In genomic region chr12:31567535-31567934, GRCm38 (mm10) we compare ENCODE assay signal across 10 mouse cellular contexts. TPM values are rescaled to one million over a fixed set of nuclear protein-coding genes. Genes with fewer than 3 reads are reported as not detected.
DNase-seq lines count a peak whose midpoint lies in the region; ATAC-seq and TF ChIP-seq lines count a peak whose summit lies in the region.
"Not testable (repeated sequence)": the region's sequence is repeated elsewhere in the genome, so short reads cannot be mapped to it uniquely, and the experiment has no call there.
"Had no signal": no experiment of that assay in that cellular context is flagged by ENCODE, and none has a peak within 500 bp of the region (broad histone marks: within the 10 kb centered on the region; RNA-seq: fewer than 3 reads in every experiment).

No protein-coding gene starts in this region.

- not testable (repeated sequence) for TF ChIP-seq CTCF in layer of hippocampus, adult 2 months (conservative IDR thresholded peaks at IDR 0.05)

- DNase-seq in R1 (ENCODE audit: low read depth, low spot score) = peak; percentile 13
- not testable (repeated sequence) for DNase-seq in forebrain, embryonic 11.5 days (ENCODE audit: low spot score); layer of hippocampus, adult 2 months (ENCODE audit: low spot score in 2 of 2)
- peak; percentile 42 to 62 for DNase-seq in lung, adult 18-20 months

- not testable (repeated sequence) for H3K9ac ChIP-seq in forebrain, embryonic 11.5 days (ENCODE audit: low read length); heart, embryonic 16.5 days (ENCODE audit: low read length); midbrain, embryonic 13.5 days (replicated peaks); stomach, embryonic 14.5 days (replicated peaks; ENCODE audit: low read depth, low read length)
- H3K9ac ChIP-seq in intestine, embryonic 16.5 days (ENCODE audit: low read depth, low read length) = peak overlapping the region; percentile 37; the same call in 1 of the 2 replicates

- H3K27me3 ChIP-seq in forebrain, embryonic 11.5 days (ENCODE audit: control insufficient read depth, insufficient read depth, low read length); heart, embryonic 16.5 days (ENCODE audit: control insufficient read depth, insufficient read depth, low read length); intestine, embryonic 16.5 days (replicated peaks; ENCODE audit: control insufficient read depth, insufficient read depth, low read length); midbrain, embryonic 13.5 days; stomach, embryonic 14.5 days (ENCODE audit: control insufficient read depth, insufficient read depth, low read length): not testable (repeated sequence)

- not testable (repeated sequence) for H3K36me3 ChIP-seq in forebrain, embryonic 11.5 days (ENCODE audit: control insufficient read depth, insufficient read depth, low read length); heart, embryonic 16.5 days (ENCODE audit: control insufficient read depth, insufficient read depth); intestine, embryonic 16.5 days (ENCODE audit: control insufficient read depth, insufficient read depth, low read length); midbrain, embryonic 13.5 days; stomach, embryonic 14.5 days (ENCODE audit: control insufficient read depth, insufficient read depth, low read length)

- not testable (repeated sequence) for H3K9me3 ChIP-seq in forebrain, embryonic 11.5 days (ENCODE audit: control insufficient read depth, low read length); heart, embryonic 16.5 days (replicated peaks; ENCODE audit: control insufficient read depth, low read length); intestine, embryonic 16.5 days (ENCODE audit: control insufficient read depth, low read length); midbrain, embryonic 13.5 days; stomach, embryonic 14.5 days (ENCODE audit: control insufficient read depth, low read depth, low read length)

- not testable (repeated sequence) for H3K27ac ChIP-seq in forebrain, embryonic 11.5 days (ENCODE audit: low read depth, low read length); heart, embryonic 16.5 days (ENCODE audit: low read length); intestine, embryonic 16.5 days (ENCODE audit: low read length); layer of hippocampus, adult 2 months; midbrain, embryonic 13.5 days; stomach, embryonic 14.5 days (ENCODE audit: low read length)

- WGBS in forebrain, embryonic 11.5 days = 27% methylated on average over 10 of the region's 10 CpGs
- 35% methylated on average over 10 of the region's 10 CpGs for WGBS in heart, embryonic 16.5 days
- 20% methylated on average over 10 of the region's 10 CpGs for WGBS in intestine, embryonic 16.5 days
- WGBS in midbrain, embryonic 13.5 days = 23% methylated on average over 10 of the region's 10 CpGs
- WGBS in stomach, embryonic 14.5 days = 16% methylated on average over 10 of the region's 10 CpGs

- not testable (repeated sequence) for H3K4me3 ChIP-seq in forebrain, embryonic 11.5 days (ENCODE audit: low read depth, low read length); stomach, embryonic 14.5 days (ENCODE audit: low read depth, low read length)
- H3K4me3 ChIP-seq in heart, embryonic 16.5 days (ENCODE audit: low read length) = peak overlapping the region; percentile 4
- H3K4me3 ChIP-seq in intestine, embryonic 16.5 days (ENCODE audit: low read length) = peak overlapping the region; percentile 33
- H3K4me3 ChIP-seq in layer of hippocampus, adult 2 months = peak overlapping the region; percentile 29
- peak overlapping the region; percentile 24 for H3K4me3 ChIP-seq in midbrain, embryonic 13.5 days (replicated peaks)

- ATAC-seq in forebrain, embryonic 11.5 days (replicated peaks; ENCODE audit: low FRiP score); heart, embryonic 16.5 days (replicated peaks; ENCODE audit: extremely low read depth, insufficient read depth, low FRiP score); midbrain, embryonic 13.5 days; stomach, embryonic 14.5 days (ENCODE audit: insufficient number of reproducible peaks, insufficient read depth, low FRiP score, low read depth): not testable (repeated sequence)
- ATAC-seq in intestine, embryonic 16.5 days = peak; percentile 73

- H3K4me2 ChIP-seq in forebrain, embryonic 11.5 days (ENCODE audit: low read depth, low read length, severe bottlenecking) = peak overlapping the region; percentile 40
- H3K4me2 ChIP-seq in heart, embryonic 16.5 days (ENCODE audit: low read depth, low read length) = peak overlapping the region; percentile 46
- peak overlapping the region; percentile 55 for H3K4me2 ChIP-seq in intestine, embryonic 16.5 days (ENCODE audit: low read depth, low read length)
- H3K4me2 ChIP-seq in midbrain, embryonic 13.5 days (replicated peaks) = peak overlapping the region; percentile 47
- peak overlapping the region; percentile 31 for H3K4me2 ChIP-seq in stomach, embryonic 14.5 days (replicated peaks; ENCODE audit: low read depth, low read length)

- H3K4me1 ChIP-seq in forebrain, embryonic 11.5 days (replicated peaks; ENCODE audit: control insufficient read depth, insufficient read depth, low read length); heart, embryonic 16.5 days (ENCODE audit: control insufficient read depth, insufficient read depth, low read length); intestine, embryonic 16.5 days (ENCODE audit: control insufficient read depth, insufficient read depth, low read length); midbrain, embryonic 13.5 days (replicated peaks); stomach, embryonic 14.5 days (ENCODE audit: control insufficient read depth, insufficient read depth, low read length): not testable (repeated sequence)

RNA-seq across cellular contexts. Expression of gene Slc26a4, which starts 7.8 kb away (rescaled TPM):
- polyA plus RNA-seq in forebrain, embryonic 11.5 days (2014; fragmentation: Nextera tagmentation; extraction: Ambion mirVana) = not detected in 2 replicates
- polyA plus RNA-seq in heart, embryonic 16.5 days (2015; fragmentation: Nextera tagmentation; extraction: Ambion mirVana) = 0.27 and 0.88 TPM in 2 replicates
- 0.16 and 0.17 TPM in 2 replicates for polyA plus RNA-seq in intestine, embryonic 16.5 days (2015; fragmentation: Nextera tagmentation; extraction: Ambion mirVana)
- total RNA-seq in layer of hippocampus, adult 2 months (2021) = 10 to 100 TPM; 10.5 to 11.3 TPM
- 0.05 TPM in 1 of 2 replicates, not detected in the other for polyA plus RNA-seq in midbrain, embryonic 13.5 days (2015; fragmentation: Nextera tagmentation; extraction: Ambion mirVana)
- 0.52 and 0.53 TPM in 2 replicates for polyA plus RNA-seq in stomach, embryonic 14.5 days (2014; fragmentation: Nextera tagmentation; extraction: Ambion mirVana)
- total RNA-seq: gastrocnemius, postnatal 36 days had no signal
- polyA plus RNA-seq: C2C12 had no signal
